Mouse (Mus musculus): ENCODE measurements around the gene Folh1. TPM values are rescaled to one million over a fixed set of nuclear protein-coding genes. Genes with fewer than 3 reads are reported as not detected.
"Not testable (repeated sequence)": the region's sequence is repeated elsewhere in the genome, so short reads cannot be mapped to it uniquely, and the experiment has no call there.

The Folh1 gene
- 1 to 10 TPM; 7.4 to 7.5 TPM for total RNA-seq (2021)
- long read RNA-seq, experiment 1, partial matches to known transcripts, result 0 of 2 reads
- long read RNA-seq, experiment 1, other reads (novel, unspliced or antisense), result 0 of 2 reads
- long read RNA-seq, experiment 2, result 0 reads

- Histone ChIP-seq H3K27ac (peak within 1 kb of the TSS; percentile 80), H3K4me3 (peak within 1 kb of the TSS; percentile 58)
- no peak for TF ChIP-seq CTCF (conservative IDR thresholded peaks at IDR 0.05)
- DNase-seq (ENCODE audit: low spot score in 2 of 2), result peak; percentile 14 to 16
Measured at GRCm38 (mm10) chr7:86775617-86776325, at the start of gene Folh1. Gene Folh1 (minus strand): TSS chr7:86775943.

GRCm38 (mm10) chr7:86816466-86816865 lies 40.7 kb upstream of the Folh1 start:
- Histone ChIP-seq H3K27ac (no peak overlapping the region), H3K4me3 (no peak overlapping the region)
- no peak for DNase-seq (ENCODE audit: low spot score in 2 of 2)
- no peak for TF ChIP-seq CTCF (conservative IDR thresholded peaks at IDR 0.05)

GRCm38 (mm10) chr7:86815716-86816115 lies 40.0 kb upstream of the Folh1 start:
- not testable (repeated sequence) for DNase-seq (ENCODE audit: low spot score in 2 of 2); H3K4me3 ChIP-seq; H3K27ac ChIP-seq

- not testable (repeated sequence) for H3K4me3 ChIP-seq; DNase-seq (ENCODE audit: low spot score in 2 of 2)
Measured at GRCm38 (mm10) chr7:86815241-86815640, 39.5 kb upstream of the Folh1 start.

GRCm38 (mm10) chr7:86794727-86795126 lies 19.0 kb upstream of the Folh1 start, which contains the start of gene Vmn2r77:
Gene Vmn2r77 (plus strand): TSS chr7:86795027.
- Histone ChIP-seq H3K27ac (no peak within 1 kb of the TSS), H3K4me3 (no peak within 1 kb of the TSS)
- TF ChIP-seq CTCF (conservative IDR thresholded peaks at IDR 0.05), result no peak
- no peak for DNase-seq (ENCODE audit: low spot score in 2 of 2)

More at GRCm38 (mm10) chr7:86815241-86815640, 39.5 kb upstream of the Folh1 start:
- H3K27ac ChIP-seq, result not testable (repeated sequence)

- DNase-seq (ENCODE audit: low spot score in 2 of 2), result no peak
- Histone ChIP-seq H3K27ac (no peak overlapping the region), H3K4me3 (no peak overlapping the region)
- no peak for TF ChIP-seq CTCF (conservative IDR thresholded peaks at IDR 0.05)
Measured at GRCm38 (mm10) chr7:86771621-86772020, 4.1 kb downstream of the Folh1 start.

GRCm38 (mm10) chr7:86764628-86765027 lies 11.1 kb downstream of the Folh1 start:
- no peak for DNase-seq (ENCODE audit: low spot score in 2 of 2)
- no peak for TF ChIP-seq CTCF (conservative IDR thresholded peaks at IDR 0.05)
- Histone ChIP-seq H3K27ac (0 out of 2 replicates have a peak overlapping the region, but pooled peaks have one; percentile 28), H3K4me3 (no peak overlapping the region)

GRCm38 (mm10) chr7:86760751-86761150 lies 15.0 kb downstream of the Folh1 start:
- no peak for DNase-seq (ENCODE audit: low spot score in 2 of 2)
- no peak overlapping the region for H3K4me3 ChIP-seq
- no peak overlapping the region for H3K27ac ChIP-seq
- TF ChIP-seq CTCF (conservative IDR thresholded peaks at IDR 0.05), result no peak

- peak; percentile 69 for TF ChIP-seq CTCF (conservative IDR thresholded peaks at IDR 0.05)
Measured at GRCm38 (mm10) chr7:86725013-86725412, 50.7 kb downstream of the Folh1 start.

GRCm38 (mm10) chr7:86688030-86688429 lies 87.7 kb downstream of the Folh1 start, which contains the start of gene Olfr292:
Gene Olfr292 (plus strand): TSS chr7:86688330.
- TF ChIP-seq CTCF (conservative IDR thresholded peaks at IDR 0.05), result no peak
- no peak within 1 kb of the TSS for H3K27ac ChIP-seq
- no peak within 1 kb of the TSS for H3K4me3 ChIP-seq
- DNase-seq (ENCODE audit: low spot score in 2 of 2), result no peak

More at GRCm38 (mm10) chr7:86725013-86725412, 50.7 kb downstream of the Folh1 start:
- H3K4me3 ChIP-seq, result no peak overlapping the region
- H3K27ac ChIP-seq, result no peak overlapping the region
- DNase-seq (ENCODE audit: low spot score in 2 of 2), result no peak

Other genes starting within 250 kb of the Folh1 start
- not detected for gene Olfr295, start 192.1 kb downstream of the Folh1 start, total RNA-seq (2021)
- gene Olfr294, start 159.3 kb downstream of the Folh1 start, total RNA-seq (2021), result not detected
- not detected for gene Olfr293, start 126.9 kb downstream of the Folh1 start, total RNA-seq (2021)
- not detected for gene Olfr292, start 87.6 kb downstream of the Folh1 start, total RNA-seq (2021)
- not detected for gene Vmn2r77, start 19.1 kb upstream of the Folh1 start, total RNA-seq (2021)
- not detected for gene Vmn2r78, start 139.2 kb upstream of the Folh1 start, total RNA-seq (2021)
- gene Vmn2r79, start 220.2 kb upstream of the Folh1 start, total RNA-seq (2021), result not detected

All from layer of hippocampus, adult 2 months (tissue).